Mouse (Mus musculus) heart, embryonic 14.5 days (tissue): ENCODE data around the gene Cyp3a57. TPM values are rescaled to one million over a fixed set of nuclear protein-coding genes. Genes with fewer than 3 reads are reported as not detected.
"Not testable (repeated sequence)": the region's sequence is repeated elsewhere in the genome, so short reads cannot be mapped to it uniquely, and the experiment has no call there.

Experiments
- ATAC-seq: fragments of 200-750 bp; cut with Nextera tagmentation; 2 replicates; pipeline ENCODE4 v1.8.0; 2017; ENCODE audit warnings: low read depth, moderate TSS enrichment; ENCODE audit not compliant: insufficient number of reproducible peaks, insufficient read depth, low FRiP score
- H3K27ac ChIP-seq, 2 experiments: fragments of 200-500 bp in 1 of 2; fragments of 300-500 bp in 1 of 2; sonication (generic) in 1 of 2; replicated peaks in 1 of 2; 2 replicates each; pipeline ENCODE4 v1.5.1; 2012 to 2014; ENCODE audit warnings: low read depth in 2 of 2, low read length in 2 of 2, control low read depth in 1 of 2, mild to moderate bottlenecking in 1 of 2, mixed read lengths in 1 of 2; ENCODE audit not compliant: control insufficient read depth in 1 of 2, insufficient read depth in 1 of 2
- H3K27me3 ChIP-seq: fragments of 300-500 bp; sonication (generic); 2 replicates; pipeline ENCODE4 v1.6.1; 2014; ENCODE audit warnings: mild to moderate bottlenecking, low read length, control low read depth; ENCODE audit not compliant: control insufficient read depth, insufficient read depth
- H3K36me3 ChIP-seq: fragments of 300-500 bp; sonication (generic); 2 replicates; pipeline ENCODE4 v1.6.1; 2014; ENCODE audit warnings: mild to moderate bottlenecking, control low read depth, low read length, mixed read lengths; ENCODE audit not compliant: control insufficient read depth, insufficient read depth
- H3K4me1 ChIP-seq, 2 experiments: fragments of 200-500 bp in 1 of 2; fragments of 300-500 bp in 1 of 2; sonication (generic) in 1 of 2; 2 replicates each; pipeline ENCODE4 v1.6.1; 2012 to 2014; ENCODE audit warnings: low read length in 2 of 2, control low read depth in 1 of 2, mixed read lengths in 1 of 2; ENCODE audit not compliant: control insufficient read depth in 2 of 2, insufficient read depth in 2 of 2
- H3K4me2 ChIP-seq: fragments of 300-500 bp; sonication (generic); 2 replicates; pipeline ENCODE4 v1.6.1; 2014; ENCODE audit warnings: mild to moderate bottlenecking, low read length
- H3K4me3 ChIP-seq, 2 experiments: fragments of 200-500 bp in 1 of 2; fragments of 300-500 bp in 1 of 2; sonication (generic) in 1 of 2; 2 replicates each; pipeline ENCODE4 v1.5.1; 2012 to 2014; ENCODE audit warnings: low read length in 2 of 2, mild to moderate bottlenecking in 2 of 2, control low read depth in 1 of 2, low read depth in 1 of 2, moderate library complexity in 1 of 2; ENCODE audit not compliant: control insufficient read depth in 1 of 2, insufficient read depth in 1 of 2
- H3K9ac ChIP-seq: fragments of 300-500 bp; sonication (generic); 2 replicates; pipeline ENCODE4 v1.6.1; 2014; ENCODE audit warnings: mild to moderate bottlenecking, low read length
- H3K9me3 ChIP-seq: fragments of 300-500 bp; sonication (generic); 2 replicates; pipeline ENCODE4 v1.6.1; 2016; ENCODE audit warnings: low read length, control low read depth; ENCODE audit not compliant: control insufficient read depth
- WGBS: fragments of 180-500 bp; shearing (Covaris S2); extraction: QIAGEN DNeasy Blood & Tissue Kit; methylation state at CpG from one replicate; pipeline ENCODE4 v1.1.7; 2014; 5-methylcytosine and 5-hydroxymethylcytosine counted together
- polyA plus RNA-seq: library from polyadenylated mRNA; unstranded; fragments of >200 nt; fragmentation: Nextera tagmentation; extraction: Ambion mirVana; gene quantifications from 2 replicates; pipeline ENCODE4 v1.2.1, GENCODE M21; 2014

Gene Cyp3a57
- polyA plus RNA-seq, 1 experiment from 2014 or later: not detected

GRCm38 (mm10) chr5:145338756-145339155, 6.3 kb upstream of the Cyp3a57 start:
- not testable (repeated sequence) for ATAC-seq, H3K4me2 ChIP-seq, H3K4me3 ChIP-seq, H3K27me3 ChIP-seq, H3K36me3 ChIP-seq, H3K9me3 ChIP-seq, H3K9ac ChIP-seq, H3K4me1 ChIP-seq, H3K27ac ChIP-seq

GRCm38 (mm10) chr5:145349697-145350096, 4.6 kb downstream of the Cyp3a57 start:
- no peak for ATAC-seq
- Histone ChIP-seq H3K9me3 (no peaks in the 10 kb centered on the region; the same call in 1 of the 2 replicates), H3K27ac (no peak overlapping the region), H3K27me3 (no peaks in the 10 kb centered on the region), H3K9ac (no peak overlapping the region), H3K4me1 (no peaks in the 10 kb centered on the region), H3K36me3 (no peaks in the 10 kb centered on the region), H3K4me2 (no peak overlapping the region), H3K4me3 (no peak overlapping the region)

- Histone ChIP-seq H3K4me3 (no peak overlapping the region), H3K4me2 (no peak overlapping the region), H3K9me3 (no peaks in the 10 kb centered on the region; the same call in 1 of the 2 replicates), H3K36me3 (no peaks in the 10 kb centered on the region), H3K27me3 (no peaks in the 10 kb centered on the region), H3K4me1 (no peaks in the 10 kb centered on the region), H3K27ac (no peak overlapping the region), H3K9ac (no peak overlapping the region)
- no peak for ATAC-seq
- WGBS: 76% methylated on average over 1 of the region's 1 CpGs
These were observed 8.0 kb downstream of the Cyp3a57 start for GRCm38 (mm10) chr5:145353081-145353480.

- not testable (repeated sequence) for H3K4me2 ChIP-seq, H3K27me3 ChIP-seq, H3K36me3 ChIP-seq, H3K4me3 ChIP-seq, H3K9ac ChIP-seq, H3K27ac ChIP-seq, H3K4me1 ChIP-seq, ATAC-seq
- peaks cover 19% of the 10 kb centered on the region; the same call in 1 of the 2 replicates for H3K9me3 ChIP-seq
- 72% methylated on average over 9 of the region's 9 CpGs for WGBS
These were observed 70.3 kb downstream of the Cyp3a57 start for GRCm38 (mm10) chr5:145415416-145415815.

GRCm38 (mm10) chr5:145422287-145422686, 77.2 kb downstream of the Cyp3a57 start:
- Histone ChIP-seq H3K27me3 (no peaks in the 10 kb centered on the region), H3K27ac (no peak overlapping the region), H3K9ac (no peak overlapping the region), H3K4me1 (no peaks in the 10 kb centered on the region), H3K4me2 (no peak overlapping the region), H3K36me3 (no peaks in the 10 kb centered on the region), H3K4me3 (no peak overlapping the region), H3K9me3 (peaks cover 11% of the 10 kb centered on the region)
- WGBS: 57% methylated on average over 1 of the region's 1 CpGs
- ATAC-seq: no peak

GRCm38 (mm10) chr5:145431004-145431403, 85.9 kb downstream of the Cyp3a57 start:
- Histone ChIP-seq H3K9me3 (peaks cover 12% of the 10 kb centered on the region; the same call in 1 of the 2 replicates), H3K4me3 (no peak overlapping the region), H3K27me3 (no peaks in the 10 kb centered on the region), H3K27ac (no peak overlapping the region), H3K4me2 (no peak overlapping the region), H3K4me1 (no peaks in the 10 kb centered on the region), H3K36me3 (no peaks in the 10 kb centered on the region), H3K9ac (no peak overlapping the region)
- no peak for ATAC-seq

- no peak for ATAC-seq
- WGBS: 70% methylated on average over 1 of the region's 1 CpGs
These were observed 88.6 kb downstream of the Cyp3a57 start for GRCm38 (mm10) chr5:145433688-145434087.

More at GRCm38 (mm10) chr5:145433688-145434087, 88.6 kb downstream of the Cyp3a57 start:
- no peaks in the 10 kb centered on the region for H3K27me3 ChIP-seq
- peaks cover 12% of the 10 kb centered on the region; the same call in 1 of the 2 replicates for H3K9me3 ChIP-seq
- no peak overlapping the region for H3K9ac ChIP-seq
- no peak overlapping the region for H3K4me2 ChIP-seq
- H3K4me3 ChIP-seq: no peak overlapping the region
- H3K27ac ChIP-seq: no peak overlapping the region
- no peaks in the 10 kb centered on the region for H3K36me3 ChIP-seq
- H3K4me1 ChIP-seq: no peaks in the 10 kb centered on the region
